Mouse (Mus musculus) heart, postnatal 4 days (tissue): ENCODE measurements around the gene Msmo1. TPM values are rescaled to one million over a fixed set of nuclear protein-coding genes. Genes with fewer than 3 reads are reported as not detected.

Source experiments
- DNase-seq: peaks from one replicate; pipeline ENCODE4 v3.0.0; 2021
- total RNA-seq, 2 experiments: library from RNA; stranded (reverse); gene quantifications; 2 replicates each; pipeline ENCODE4 v1.2.3; 2021

Gene Msmo1
- 10 to 100 TPM; 30.7 to 30.9 TPM for total RNA-seq

- DNase-seq: peak; percentile 96
Measured at GRCm38 (mm10) chr8:64733271-64733943, at the start of gene Msmo1. Gene Msmo1, minus strand, starts transcription at chr8:64733792.

GRCm38 (mm10) chr8:64781947-64782346 lies 48.4 kb upstream of the Msmo1 start:
- DNase-seq: no peak

GRCm38 (mm10) chr8:64777925-64778324 lies 44.3 kb upstream of the Msmo1 start:
- peak; percentile 12 for DNase-seq

- no peak for DNase-seq
Measured at GRCm38 (mm10) chr8:64774136-64774535, 40.5 kb upstream of the Msmo1 start.

GRCm38 (mm10) chr8:64770814-64771213 lies 37.2 kb upstream of the Msmo1 start:
- no peak for DNase-seq

GRCm38 (mm10) chr8:64769586-64769985 lies 36.0 kb upstream of the Msmo1 start:
- no peak for DNase-seq

GRCm38 (mm10) chr8:64768645-64769044 lies 35.1 kb upstream of the Msmo1 start:
- DNase-seq: no peak

- DNase-seq: no peak
Measured at GRCm38 (mm10) chr8:64767047-64767446, 33.5 kb upstream of the Msmo1 start.

- no peak for DNase-seq
Measured at GRCm38 (mm10) chr8:64764075-64764474, 30.5 kb upstream of the Msmo1 start.

- no peak for DNase-seq
Measured at GRCm38 (mm10) chr8:64762751-64763150, 29.2 kb upstream of the Msmo1 start.

- DNase-seq: no peak
Measured at GRCm38 (mm10) chr8:64761430-64761829, 27.8 kb upstream of the Msmo1 start.

- DNase-seq: no peak
Measured at GRCm38 (mm10) chr8:64757956-64758355, 24.4 kb upstream of the Msmo1 start.

- DNase-seq: no peak
Measured at GRCm38 (mm10) chr8:64746215-64747058, 12.8 kb upstream of the Msmo1 start.

- no peak for DNase-seq
Measured at GRCm38 (mm10) chr8:64740547-64741211, 7.1 kb upstream of the Msmo1 start.

GRCm38 (mm10) chr8:64738916-64739315 lies 5.3 kb upstream of the Msmo1 start:
- DNase-seq: no peak

- no peak for DNase-seq
Measured at GRCm38 (mm10) chr8:64736767-64737323, 3.3 kb upstream of the Msmo1 start.

- DNase-seq: no peak
Measured at GRCm38 (mm10) chr8:64735161-64735560, 1.6 kb upstream of the Msmo1 start.

- DNase-seq: no peak
Measured at GRCm38 (mm10) chr8:64732596-64732995, 996 bp downstream of the Msmo1 start.

- no peak for DNase-seq
Measured at GRCm38 (mm10) chr8:64728156-64728555, 5.4 kb downstream of the Msmo1 start.

- no peak for DNase-seq
Measured at GRCm38 (mm10) chr8:64726190-64726695, 7.3 kb downstream of the Msmo1 start.

- DNase-seq: no peak
Measured at GRCm38 (mm10) chr8:64723206-64723605, 10.4 kb downstream of the Msmo1 start.

- DNase-seq: no peak
Measured at GRCm38 (mm10) chr8:64717868-64718267, 15.7 kb downstream of the Msmo1 start.

- no peak for DNase-seq
Measured at GRCm38 (mm10) chr8:64712499-64712898, 21.1 kb downstream of the Msmo1 start.
